ENCODE assay signal across 13 mouse cellular contexts in genomic region chr8:126785211-126785610, GRCm38 (mm10).
DNase-seq lines count a peak whose midpoint lies in the region.
"Had no signal": no experiment of that assay in that cellular context is flagged by ENCODE, and none has a peak within 500 bp of the region (broad histone marks: within the 10 kb centered on the region; RNA-seq: fewer than 3 reads in every experiment).

No protein-coding gene starts in this region.

- DNase-seq in adrenal gland, postnatal 14 days, result peak; percentile 31
- DNase-seq in adrenal gland, adult 18-20 months (ENCODE audit: low spot score in 2 of 2), result no peak
- peak; percentile 97 for DNase-seq in heart, adult 11 months
- no peak for DNase-seq in heart, adult 8-10 months (ENCODE audit: low spot score)
- peak; percentile 30 for DNase-seq in retina, postnatal 1 day
- DNase-seq in retina, embryonic 14.5 days (ENCODE audit: low spot score), result no peak
- DNase-seq in cerebellum, postnatal 10 days, result no peak
- DNase-seq: adrenal gland, adult 8-10 months; cerebellum, adult 11-12 months; cerebellum, adult 9-10 months; cerebellum, postnatal 36 days; heart, postnatal 36 days; kidney, adult 8-10 months had no signal

Comparison
In these comparisons a context has a peak if more than half of its experiments do, and no peak if none do; other contexts are left out.
1. DNase-seq: peak in adrenal gland, postnatal 14 days (single experiment), heart, adult 11 months (single experiment) and retina, postnatal 1 day (single experiment); none in adrenal gland, adult 18-20 months (0 of 2), heart, adult 8-10 months (single experiment), retina, embryonic 14.5 days (single experiment) and cerebellum, postnatal 10 days (0 of 2).